Mouse (Mus musculus) embryonic facial prominence, embryonic 14.5 days (tissue): ENCODE data around the gene Uggt1. TPM values are rescaled to one million over a fixed set of nuclear protein-coding genes. Genes with fewer than 3 reads are reported as not detected.

ENCODE experiments used
- ATAC-seq: fragments of 200-750 bp; cut with Nextera tagmentation; 2 replicates; pipeline ENCODE4 v1.8.0; 2017; ENCODE audit warnings: low read depth, moderate number of reproducible peaks, moderate TSS enrichment
- DNase-seq: peaks from one replicate; pipeline ENCODE4 v3.0.0-alpha.2; 2015; ENCODE audit warnings: low spot score
- H3K27ac ChIP-seq: fragments of 300-500 bp; sonication (generic); replicated peaks from 2 replicates; pipeline ENCODE4 v1.5.1; 2014; ENCODE audit warnings: low read depth, mild to moderate bottlenecking, low read length, moderate library complexity
- H3K27me3 ChIP-seq: fragments of 300-500 bp; sonication (generic); replicated peaks from 2 replicates; pipeline ENCODE4 v1.6.1; 2014; ENCODE audit warnings: low read length; ENCODE audit not compliant: control insufficient read depth, insufficient read depth
- H3K36me3 ChIP-seq: fragments of 300-500 bp; sonication (generic); 2 replicates; pipeline ENCODE4 v1.6.1; 2014; ENCODE audit warnings: low read length, mixed read lengths; ENCODE audit not compliant: control insufficient read depth, insufficient read depth
- H3K4me1 ChIP-seq: fragments of 300-500 bp; sonication (generic); 2 replicates; pipeline ENCODE4 v1.6.1; 2014; ENCODE audit warnings: antibody characterized with exemption, low read length; ENCODE audit not compliant: control insufficient read depth, insufficient read depth
- H3K4me2 ChIP-seq: fragments of 300-500 bp; sonication (generic); 2 replicates; pipeline ENCODE4 v1.6.1; 2014; ENCODE audit warnings: low read depth, mild to moderate bottlenecking, low read length, moderate library complexity, mixed read lengths
- H3K4me3 ChIP-seq: fragments of 300-500 bp; sonication (generic); 2 replicates; pipeline ENCODE4 v1.5.1; 2014; ENCODE audit warnings: low read depth, mild to moderate bottlenecking, low read length
- H3K9ac ChIP-seq: fragments of 300-500 bp; sonication (generic); 2 replicates; pipeline ENCODE4 v1.6.1; 2014; ENCODE audit warnings: low read depth, mild to moderate bottlenecking, low read length, moderate library complexity, mixed read lengths
- H3K9me3 ChIP-seq: fragments of 300-500 bp; sonication (generic); 2 replicates; pipeline ENCODE4 v1.6.1; 2016; ENCODE audit warnings: low read length; ENCODE audit not compliant: control insufficient read depth
- WGBS: fragments of 180-500 bp; shearing (Covaris S2); extraction: QIAGEN DNeasy Blood & Tissue Kit; methylation state at CpG from one replicate; pipeline ENCODE4 v1.1.7; 2014; 5-methylcytosine and 5-hydroxymethylcytosine counted together
- polyA plus RNA-seq: library from polyadenylated mRNA; unstranded; fragments of >200 nt; fragmentation: Nextera tagmentation; extraction: Ambion mirVana; gene quantifications from 2 replicates; pipeline ENCODE4 v1.2.1, GENCODE M21; 2014

Uggt1 gene
- polyA plus RNA-seq, 1 experiment from 2014 or later = 71.2 TPM

- no peaks in the 10 kb centered on the region for H3K4me1 ChIP-seq
- DNase-seq (no peak), ATAC-seq (no peak)
- no peak overlapping the region for H3K9ac ChIP-seq
- no peak overlapping the region for H3K27ac ChIP-seq
- peaks cover 38% of the 10 kb centered on the region; the same call in 1 of the 2 replicates for H3K36me3 ChIP-seq
- H3K4me2 ChIP-seq = no peak overlapping the region
- no peaks in the 10 kb centered on the region for H3K27me3 ChIP-seq
- no peak overlapping the region for H3K4me3 ChIP-seq
- WGBS = 84% methylated on average over 6 of the region's 6 CpGs
- H3K9me3 ChIP-seq = no peaks in the 10 kb centered on the region
Observed at GRCm38 (mm10) chr1:36233218-36233617, 11.3 kb downstream of the Uggt1 start.

- ATAC-seq = no peak
- Histone ChIP-seq H3K4me1 (no peaks in the 10 kb centered on the region), H3K9ac (no peak overlapping the region), H3K27me3 (no peaks in the 10 kb centered on the region), H3K4me3 (no peak overlapping the region), H3K4me2 (no peak overlapping the region), H3K27ac (no peak overlapping the region), H3K36me3 (peaks cover 53% of the 10 kb centered on the region), H3K9me3 (no peaks in the 10 kb centered on the region)
- 90% methylated on average over 7 of the region's 7 CpGs for WGBS
- DNase-seq = no peak
Observed at GRCm38 (mm10) chr1:36230919-36231705, 13.4 kb downstream of the Uggt1 start.

GRCm38 (mm10) chr1:36228461-36228860 lies 16.1 kb downstream of the Uggt1 start:
- Histone ChIP-seq H3K27ac (no peak overlapping the region), H3K4me2 (no peak overlapping the region), H3K36me3 (peaks cover 60% of the 10 kb centered on the region), H3K9me3 (no peaks in the 10 kb centered on the region), H3K27me3 (no peaks in the 10 kb centered on the region), H3K4me1 (no peaks in the 10 kb centered on the region), H3K9ac (no peak overlapping the region), H3K4me3 (no peak overlapping the region)
- 73% methylated on average over 9 of the region's 9 CpGs for WGBS
- DNase-seq = no peak
- ATAC-seq = no peak

- Histone ChIP-seq H3K27ac (no peak overlapping the region), H3K9ac (no peak overlapping the region), H3K4me2 (no peak overlapping the region), H3K27me3 (no peaks in the 10 kb centered on the region), H3K9me3 (no peaks in the 10 kb centered on the region), H3K4me1 (no peaks in the 10 kb centered on the region), H3K4me3 (no peak overlapping the region), H3K36me3 (peaks cover 60% of the 10 kb centered on the region)
- no peak for DNase-seq
- 86% methylated on average over 3 of the region's 3 CpGs for WGBS
- ATAC-seq = no peak
Observed at GRCm38 (mm10) chr1:36224648-36225047, 19.9 kb downstream of the Uggt1 start.

- no peak for DNase-seq
- WGBS = 88% methylated on average over 4 of the region's 4 CpGs
- no peak for ATAC-seq
- Histone ChIP-seq H3K4me1 (no peaks in the 10 kb centered on the region), H3K4me3 (no peak overlapping the region), H3K9me3 (no peaks in the 10 kb centered on the region), H3K4me2 (no peak overlapping the region), H3K27ac (no peak overlapping the region), H3K27me3 (no peaks in the 10 kb centered on the region), H3K36me3 (peaks cover 45% of the 10 kb centered on the region), H3K9ac (no peak overlapping the region)
Observed at GRCm38 (mm10) chr1:36214324-36214723, 30.2 kb downstream of the Uggt1 start.

GRCm38 (mm10) chr1:36201739-36202138 lies 42.8 kb downstream of the Uggt1 start:
- ATAC-seq (no peak), DNase-seq (peak; percentile 24)
- H3K27ac ChIP-seq = no peak overlapping the region
- H3K9me3 ChIP-seq = no peaks in the 10 kb centered on the region
- no peaks in the 10 kb centered on the region for H3K27me3 ChIP-seq
- no peaks in the 10 kb centered on the region for H3K4me1 ChIP-seq
- H3K4me2 ChIP-seq = no peak overlapping the region
- peaks cover 61% of the 10 kb centered on the region for H3K36me3 ChIP-seq
- no peak overlapping the region for H3K4me3 ChIP-seq
- WGBS = 81% methylated on average over 12 of the region's 12 CpGs
- H3K9ac ChIP-seq = no peak overlapping the region

- peaks cover 89% of the 10 kb centered on the region for H3K36me3 ChIP-seq
- ATAC-seq = no peak
Observed at GRCm38 (mm10) chr1:36194482-36194881, 50.0 kb downstream of the Uggt1 start.

GRCm38 (mm10) chr1:36191966-36192365 lies 52.6 kb downstream of the Uggt1 start:
- Histone ChIP-seq H3K36me3 (peaks cover 93% of the 10 kb centered on the region), H3K27ac (no peak overlapping the region), H3K4me3 (no peak overlapping the region), H3K27me3 (no peaks in the 10 kb centered on the region), H3K4me1 (no peaks in the 10 kb centered on the region), H3K4me2 (no peak overlapping the region), H3K9me3 (no peaks in the 10 kb centered on the region), H3K9ac (no peak overlapping the region)
- no peak for DNase-seq
- no peak for ATAC-seq
- 80% methylated on average over 11 of the region's 11 CpGs for WGBS

More at GRCm38 (mm10) chr1:36194482-36194881, 50.0 kb downstream of the Uggt1 start:
- no peak overlapping the region for H3K4me3 ChIP-seq
- H3K27ac ChIP-seq = no peak overlapping the region
- WGBS = over 99% methylated on average over 3 of the region's 3 CpGs
- H3K4me1 ChIP-seq = no peaks in the 10 kb centered on the region
- H3K9ac ChIP-seq = no peak overlapping the region
- H3K27me3 ChIP-seq = no peaks in the 10 kb centered on the region
- no peaks in the 10 kb centered on the region for H3K9me3 ChIP-seq
- no peak for DNase-seq
- H3K4me2 ChIP-seq = no peak overlapping the region

GRCm38 (mm10) chr1:36180038-36180437 lies 64.5 kb downstream of the Uggt1 start:
- DNase-seq (no peak), ATAC-seq (no peak)
- Histone ChIP-seq H3K9ac (no peak overlapping the region), H3K9me3 (no peaks in the 10 kb centered on the region), H3K27ac (no peak overlapping the region), H3K4me3 (no peak overlapping the region), H3K27me3 (no peaks in the 10 kb centered on the region), H3K36me3 (peaks cover 77% of the 10 kb centered on the region), H3K4me2 (no peak overlapping the region), H3K4me1 (no peaks in the 10 kb centered on the region)
- 87% methylated on average over 5 of the region's 5 CpGs for WGBS
